ENCODE assay signal across 22 mouse cellular contexts in genomic region chr17:73634896-73635295, GRCm38 (mm10).
DNase-seq lines count a peak whose midpoint lies in the region; ATAC-seq lines count a peak whose summit lies in the region.
"Had no signal": no experiment of that assay in that cellular context is flagged by ENCODE, and none has a peak within 500 bp of the region (broad histone marks: within the 10 kb centered on the region; RNA-seq: fewer than 3 reads in every experiment).

No protein-coding gene starts in this region.

- 57% methylated on average over 2 of the region's 2 CpGs for whole genome bisulfite sequencing in hindbrain, embryonic 10.5 days
- 42% methylated on average over 2 of the region's 2 CpGs for WGBS in hindbrain, embryonic 13.5 days

- H3K4me2 ChIP-seq in hindbrain, embryonic 13.5 days: no peak overlapping the region
- H3K4me2 ChIP-seq: hindbrain, embryonic 15.5 days; intestine, embryonic 15.5 days; kidney, embryonic 15.5 days; limb, embryonic 13.5 days; liver, embryonic 12.5 days; neural tube, embryonic 12.5 days had no signal

- no peak for ATAC-seq in hindbrain, embryonic 13.5 days (ENCODE audit: low FRiP score)
- ATAC-seq: CD4-positive, CD25-positive, alpha-beta regulatory T cell, adult 4 months; intestine, embryonic 15.5 days; liver, embryonic 12.5 days had no signal

- H3K36me3 ChIP-seq in hindbrain, embryonic 10.5 days: no peaks in the 10 kb centered on the region
- H3K36me3 ChIP-seq in hindbrain, embryonic 13.5 days: no peaks in the 10 kb centered on the region
- H3K36me3 ChIP-seq: forebrain, embryonic 10.5 days; hindbrain, embryonic 15.5 days; intestine, embryonic 15.5 days; kidney, embryonic 15.5 days; limb, embryonic 13.5 days; liver, embryonic 12.5 days; neural tube, embryonic 12.5 days had no signal

- H3K4me3 ChIP-seq in hindbrain, embryonic 10.5 days: no peak overlapping the region
- no peak overlapping the region for H3K4me3 ChIP-seq in hindbrain, embryonic 13.5 days
- H3K4me3 ChIP-seq: forebrain, embryonic 10.5 days; gastrocnemius, adult 2 months; hindbrain, embryonic 15.5 days; intestine, embryonic 15.5 days; kidney, embryonic 15.5 days; limb, embryonic 13.5 days; liver, embryonic 12.5 days; neural tube, embryonic 12.5 days had no signal

- H3K27ac ChIP-seq in hindbrain, embryonic 10.5 days: 0 out of 2 replicates have a peak overlapping the region, but pooled peaks have one; percentile 24
- no peak overlapping the region for H3K27ac ChIP-seq in hindbrain, embryonic 13.5 days
- H3K27ac ChIP-seq: forebrain, embryonic 10.5 days; gastrocnemius, adult 2 months; hindbrain, embryonic 15.5 days; intestine, embryonic 15.5 days; kidney, embryonic 15.5 days; limb, embryonic 13.5 days; liver, embryonic 12.5 days; neural tube, embryonic 12.5 days had no signal

- no peak overlapping the region for H3K9ac ChIP-seq in hindbrain, embryonic 13.5 days
- H3K9ac ChIP-seq: hindbrain, embryonic 15.5 days; intestine, embryonic 15.5 days; kidney, embryonic 15.5 days; limb, embryonic 13.5 days; liver, embryonic 12.5 days; neural tube, embryonic 12.5 days had no signal

- H3K9me3 ChIP-seq in hindbrain, embryonic 10.5 days: no peaks in the 10 kb centered on the region
- no peaks in the 10 kb centered on the region for H3K9me3 ChIP-seq in hindbrain, embryonic 13.5 days
- H3K9me3 ChIP-seq: forebrain, embryonic 10.5 days; hindbrain, embryonic 15.5 days; intestine, embryonic 15.5 days; kidney, embryonic 15.5 days; liver, embryonic 12.5 days; neural tube, embryonic 12.5 days had no signal

- peak; percentile 28 for DNase-seq in adrenal gland, adult 8-10 months
- no peak for DNase-seq in adrenal gland, postnatal 10 days
- DNase-seq in hindbrain, embryonic 10.5 days (ENCODE audit: low spot score): peak; percentile 30
- DNase-seq in retina, postnatal 1 day: peak; percentile 15
- no peak for DNase-seq in retina, embryonic 14.5 days (ENCODE audit: low spot score)
- no peak for DNase-seq in left cerebral cortex, adult 8-10 months (ENCODE audit: low spot score in 2 of 2)
- DNase-seq: cerebellum, adult 2 months; cerebellum, postnatal 36 days; gastrocnemius, adult 2 months; kidney, postnatal 4 days; lung, adult 18-20 months; lung, postnatal 14 days; thymus, postnatal 14 days had no signal

- peaks cover 27% of the 10 kb centered on the region for H3K4me1 ChIP-seq in hindbrain, embryonic 10.5 days (replicated peaks)
- H3K4me1 ChIP-seq in hindbrain, embryonic 13.5 days (replicated peaks): peaks cover 25% of the 10 kb centered on the region
- H3K4me1 ChIP-seq: liver, embryonic 12.5 days had no signal

- H3K27me3 ChIP-seq in hindbrain, embryonic 10.5 days (ENCODE audit: insufficient read depth, poor library complexity, severe bottlenecking): no peaks in the 10 kb centered on the region
- H3K27me3 ChIP-seq in hindbrain, embryonic 13.5 days: no peaks in the 10 kb centered on the region
- H3K27me3 ChIP-seq: hindbrain, embryonic 15.5 days; intestine, embryonic 15.5 days; kidney, embryonic 15.5 days; liver, embryonic 12.5 days; neural tube, embryonic 12.5 days had no signal

Comparison
In these comparisons a context has a peak if more than half of its experiments do, and no peak if none do; other contexts are left out.
1. DNase-seq: peak in adrenal gland, adult 8-10 months (single experiment), hindbrain, embryonic 10.5 days (single experiment) and retina, postnatal 1 day (single experiment); none in adrenal gland, postnatal 10 days (single experiment), retina, embryonic 14.5 days (single experiment) and left cerebral cortex, adult 8-10 months (0 of 2).